Mouse (Mus musculus) thymus, adult 2 months (tissue): ENCODE data around the gene 9930021J03Rik. TPM values are rescaled to one million over a fixed set of nuclear protein-coding genes. Genes with fewer than 3 reads are reported as not detected.

Experiments used
- DNase-seq: peaks from one replicate; pipeline ENCODE4 v3.0.0; 2021
- H3K27ac ChIP-seq: fragments of 200-500 bp; 2 replicates; pipeline ENCODE4 v1.5.1; 2012; ENCODE audit warnings: low read length, control low read depth; ENCODE audit not compliant: control insufficient read depth, insufficient read depth
- H3K27me3 ChIP-seq: fragments of 200-500 bp; 2 replicates; pipeline ENCODE4 v1.6.1; 2012; ENCODE audit warnings: mild to moderate bottlenecking, low read length, moderate library complexity, mixed read lengths; ENCODE audit not compliant: control insufficient read depth, insufficient read depth
- H3K36me3 ChIP-seq: fragments of 200-500 bp; 2 replicates; pipeline ENCODE4 v1.6.1; 2012; ENCODE audit warnings: mild to moderate bottlenecking, low read length, moderate library complexity; ENCODE audit not compliant: control insufficient read depth, insufficient read depth
- H3K4me1 ChIP-seq: fragments of 200-500 bp; replicated peaks from 2 replicates; pipeline ENCODE4 v1.6.1; 2012; ENCODE audit warnings: low read length; ENCODE audit not compliant: control insufficient read depth, insufficient read depth
- H3K4me3 ChIP-seq: fragments of 200-500 bp; 2 replicates; pipeline ENCODE4 v1.5.1; 2012; ENCODE audit warnings: mild to moderate bottlenecking, low read length, control low read depth, moderate library complexity; ENCODE audit not compliant: control insufficient read depth, insufficient read depth
- CTCF ChIP-seq: fragments of 200-500 bp; IDR thresholded peaks from 2 replicates; pipeline ENCODE4 v1.5.1; 2012; ENCODE audit warnings: mild to moderate bottlenecking, control low read depth, low read length, moderate library complexity, borderline replicate concordance; ENCODE audit not compliant: control insufficient read depth, poor library complexity, insufficient read depth; ENCODE audit errors: extremely low read depth
- POLR2A ChIP-seq: fragments of 200-500 bp; IDR thresholded peaks from 2 replicates; pipeline ENCODE4 v1.6.1; 2012; ENCODE audit warnings: mild to moderate bottlenecking, low read length, control low read depth, moderate library complexity; ENCODE audit not compliant: control insufficient read depth, poor library complexity, insufficient read depth; ENCODE audit errors: extremely low read depth
- WGBS: fragments of 180-500 bp; shearing (Covaris S2); methylation state at CpG from one replicate; pipeline ENCODE4 v1.1.7; 2018; 5-methylcytosine and 5-hydroxymethylcytosine counted together
- polyA plus RNA-seq: library from polyadenylated mRNA; depleted of rRNA; stranded (reverse); fragments of >200 nt; gene quantifications from 2 replicates; pipeline ENCODE4 v1.2.3, GENCODE M21; 2012

Gene 9930021J03Rik
- polyA plus RNA-seq, 1 experiment: 12.5 TPM

- 98% methylated on average over 5 of the region's 5 CpGs for WGBS
- Histone ChIP-seq H3K27ac (no peak overlapping the region), H3K4me3 (no peak overlapping the region), H3K27me3 (no peaks in the 10 kb centered on the region), H3K36me3 (peaks cover 7% of the 10 kb centered on the region), H3K4me1 (peaks cover 5% of the 10 kb centered on the region)
- TF ChIP-seq POLR2A (no peak), CTCF (no peak)
- DNase-seq: no peak
Measured at GRCm38 (mm10) chr19:29810022-29810421, 4.2 kb upstream of the 9930021J03Rik start.

GRCm38 (mm10) chr19:29805101-29805916 is 480 bp downstream of the 9930021J03Rik start:
- 0 out of 2 replicates have a peak overlapping the region, but pooled peaks have one; percentile 7 for H3K27ac ChIP-seq
- H3K36me3 ChIP-seq: peaks cover under 1% of the 10 kb centered on the region; the same call in 1 of the 2 replicates
- H3K4me1 ChIP-seq: peaks cover 10% of the 10 kb centered on the region
- no peak for TF ChIP-seq CTCF
- no peak for TF ChIP-seq POLR2A
- peak; percentile 62 for DNase-seq
- H3K27me3 ChIP-seq: no peaks in the 10 kb centered on the region
- under 1% methylated on average over 71 of the region's 72 CpGs for WGBS
- peak overlapping the region; percentile 92 for H3K4me3 ChIP-seq

GRCm38 (mm10) chr19:29803946-29804345 is 1.8 kb downstream of the 9930021J03Rik start:
- WGBS: 75% methylated on average over 3 of the region's 3 CpGs
- Histone ChIP-seq H3K36me3 (no peaks in the 10 kb centered on the region), H3K4me3 (no peak overlapping the region), H3K27me3 (no peaks in the 10 kb centered on the region), H3K4me1 (peaks cover 10% of the 10 kb centered on the region), H3K27ac (no peak overlapping the region)
- DNase-seq: no peak
- TF ChIP-seq CTCF (no peak), POLR2A (no peak)

GRCm38 (mm10) chr19:29797371-29797770 is 8.4 kb downstream of the 9930021J03Rik start:
- DNase-seq: no peak
- H3K27me3 ChIP-seq: no peaks in the 10 kb centered on the region
- H3K4me1 ChIP-seq: no peaks in the 10 kb centered on the region
- no peak overlapping the region for H3K4me3 ChIP-seq
- TF ChIP-seq POLR2A (no peak), CTCF (no peak)
- H3K27ac ChIP-seq: no peak overlapping the region
- H3K36me3 ChIP-seq: no peaks in the 10 kb centered on the region
- WGBS: 93% methylated on average over 3 of the region's 3 CpGs

GRCm38 (mm10) chr19:29787997-29788396 is 17.8 kb downstream of the 9930021J03Rik start:
- Histone ChIP-seq H3K27me3 (no peaks in the 10 kb centered on the region), H3K4me1 (no peaks in the 10 kb centered on the region), H3K36me3 (no peaks in the 10 kb centered on the region), H3K27ac (no peak overlapping the region), H3K4me3 (no peak overlapping the region)
- no peak for DNase-seq
- TF ChIP-seq CTCF (no peak), POLR2A (no peak)

- WGBS: 97% methylated on average over 2 of the region's 2 CpGs
- no peaks in the 10 kb centered on the region for H3K36me3 ChIP-seq
- no peak overlapping the region for H3K27ac ChIP-seq
- no peak for DNase-seq
- no peak overlapping the region for H3K4me3 ChIP-seq
- H3K4me1 ChIP-seq: no peaks in the 10 kb centered on the region
- TF ChIP-seq POLR2A (no peak), CTCF (no peak)
- H3K27me3 ChIP-seq: no peaks in the 10 kb centered on the region
Measured at GRCm38 (mm10) chr19:29782914-29783313, 22.9 kb downstream of the 9930021J03Rik start.
